ENCODE assay signal across 8 mouse cellular contexts in genomic region chr4:138325466-138326076, GRCm38 (mm10). TPM values are rescaled to one million over a fixed set of nuclear protein-coding genes. Genes with fewer than 3 reads are reported as not detected.
DNase-seq lines count a peak whose midpoint lies in the region; ATAC-seq and TF ChIP-seq lines count a peak whose summit lies in the region.

No protein-coding gene starts in this region.

- H3K4me1 ChIP-seq in ES-E14 (ENCODE audit: control insufficient read depth in 2 of 2, insufficient read depth in 2 of 2, low read length in 2 of 2, poor library complexity in 1 of 2), result peaks cover 2 to 10% of the 10 kb centered on the region in 2 experiments
- H3K4me1 ChIP-seq in forebrain, embryonic 14.5 days (ENCODE audit: control insufficient read depth, insufficient read depth, low read length), result peaks cover 4% of the 10 kb centered on the region; the same call in 1 of the 2 replicates
- H3K4me1 ChIP-seq in neural tube, embryonic 15.5 days, result peaks cover 39% of the 10 kb centered on the region

- H3K4me3 ChIP-seq in ES-E14 (ENCODE audit: insufficient read depth in 1 of 2, low read depth in 1 of 2, low read length in 2 of 2, poor library complexity in 1 of 2, severe bottlenecking in 1 of 2), result peak overlapping the region; percentile 88 to 97
- H3K4me3 ChIP-seq in forebrain, embryonic 14.5 days (ENCODE audit: low read depth, low read length), result peak overlapping the region; percentile 79
- H3K4me3 ChIP-seq in neural tube, embryonic 15.5 days (replicated peaks), result peak overlapping the region; percentile 90

- 0 out of 2 replicates have a peak, but pooled peaks cover 2% of the 10 kb centered on the region for H3K9me3 ChIP-seq in ES-E14 (ENCODE audit: control insufficient read depth, insufficient read depth, low read depth, low read length)
- H3K9me3 ChIP-seq in forebrain, embryonic 14.5 days (replicated peaks; ENCODE audit: control insufficient read depth, low read length), result no peaks in the 10 kb centered on the region
- no peaks in the 10 kb centered on the region for H3K9me3 ChIP-seq in neural tube, embryonic 15.5 days (replicated peaks)

- under 1% methylated on average over 45 of the region's 45 CpGs for WGBS in forebrain, embryonic 14.5 days
- 1% methylated on average over 42 of the region's 45 CpGs for WGBS in neural tube, embryonic 15.5 days

- in situ Hi-C loops in ES-E14 (cut with MboI; ENCODE audit: low sequenced_read_pairs in 2 of 2, unreplicated experiment in 2 of 2), result loop anchor here in 1 of 2 experiments (10.0 kb wide), 1 partner anchor 99 kb away; no protein-coding TSS in a partner anchor

- no peaks in the 10 kb centered on the region; the same call in 1 of the 2 replicates for H3K36me3 ChIP-seq in ES-E14 (ENCODE audit: control insufficient read depth, insufficient read depth, low read length, poor library complexity, severe bottlenecking)
- peaks cover 2% of the 10 kb centered on the region; the same call in 1 of the 2 replicates for H3K36me3 ChIP-seq in forebrain, embryonic 14.5 days (ENCODE audit: control insufficient read depth, insufficient read depth, low read length)
- peaks cover 2% of the 10 kb centered on the region; the same call in 1 of the 2 replicates for H3K36me3 ChIP-seq in neural tube, embryonic 15.5 days

- peak overlapping the region; percentile 85 for H3K9ac ChIP-seq in ES-E14 (ENCODE audit: insufficient read depth, low read depth, low read length, poor library complexity, severe bottlenecking)
- H3K9ac ChIP-seq in forebrain, embryonic 14.5 days (ENCODE audit: low read length), result peak overlapping the region; percentile 88
- H3K9ac ChIP-seq in neural tube, embryonic 15.5 days (replicated peaks), result peak overlapping the region; percentile 65

- peak; percentile 89 for ATAC-seq in forebrain, embryonic 14.5 days
- ATAC-seq in neural tube, embryonic 15.5 days (ENCODE audit: low FRiP score), result peak; percentile 91

- peak overlapping the region; percentile 56 for H3K4me2 ChIP-seq in forebrain, embryonic 14.5 days (ENCODE audit: low read length)
- H3K4me2 ChIP-seq in neural tube, embryonic 15.5 days, result peak overlapping the region; percentile 64

- H3K27ac ChIP-seq in ES-E14 (ENCODE audit: insufficient read depth, low read depth, low read length, poor library complexity, severe bottlenecking), result peak overlapping the region; percentile 66
- H3K27ac ChIP-seq in forebrain, embryonic 14.5 days (ENCODE audit: low read depth, low read length), result peak overlapping the region; percentile 95
- peak overlapping the region; percentile 92 for H3K27ac ChIP-seq in neural tube, embryonic 15.5 days (replicated peaks)

- no peaks in the 10 kb centered on the region for H3K27me3 ChIP-seq in forebrain, embryonic 14.5 days (replicated peaks; ENCODE audit: control insufficient read depth, insufficient read depth, low read length)
- H3K27me3 ChIP-seq in neural tube, embryonic 15.5 days (replicated peaks), result peaks cover 4% of the 10 kb centered on the region; the same call in 1 of the 2 replicates

- intact Hi-C loops in heart, postnatal 14 days (cut with DNase I), result loop anchor here (2.0 kb wide), 1 partner anchor 53 kb away; no protein-coding TSS in a partner anchor

- DNase-seq in ES-E14 (ENCODE audit: low read depth, low spot score), result peak; percentile 93
- DNase-seq in cerebellum, adult 11 months, result peak; percentile 95
- peak; percentile 87 for DNase-seq in forebrain, embryonic 14.5 days (ENCODE audit: low spot score)
- peak; percentile 97 to 98 for DNase-seq in heart, postnatal 14 days
- DNase-seq in layer of hippocampus, adult 18-20 months (ENCODE audit: low spot score in 2 of 2), result peak; percentile 87 to 95
- peak; percentile 99 for DNase-seq in lung, adult 18-20 months
- DNase-seq in testis, postnatal 10 days (ENCODE audit: low spot score), result peak; percentile 99

TF ChIP-seq in ES-E14, 5 proteins besides CTCF, POLR2A, EP300 and RAD21:
- no peak for TF ChIP-seq ZNF384 (IDR thresholded peaks at IDR 0.05; ENCODE audit: low read depth, low read length)
- TF ChIP-seq HCFC1 (IDR thresholded peaks at IDR 0.05; ENCODE audit: borderline replicate concordance, insufficient read depth, low read length), result 0 out of 2 replicates have a peak, but pooled peaks have one; percentile 16

RNA-seq across cellular contexts. Expression of gene Pink1, which starts 0.5 kb away (rescaled TPM):
- 13.4 and 14.2 TPM in 2 replicates for total RNA-seq in ES-E14 (2012; rRNA removed)
- 42.2 and 47.6 TPM in 2 replicates for polyA plus RNA-seq in forebrain, embryonic 14.5 days (2014; fragmentation: Nextera tagmentation; extraction: Ambion mirVana)
- 100 to 1,000 TPM; 367 to 392 TPM for total RNA-seq in heart, postnatal 14 days (2021)
- 100 to 1,000 TPM; 309 to 311 TPM for total RNA-seq in layer of hippocampus, adult 18-20 months (2021)
- polyA plus RNA-seq in neural tube, embryonic 15.5 days (2015; fragmentation: Nextera tagmentation; extraction: Ambion mirVana), result 87.9 and 103 TPM in 2 replicates

RNA-seq across cellular contexts. Expression of gene Ddost, which starts 21.0 kb away (rescaled TPM):
- total RNA-seq in ES-E14 (2012; rRNA removed), result 317 and 466 TPM in 2 replicates
- 182 and 192 TPM in 2 replicates for polyA plus RNA-seq in forebrain, embryonic 14.5 days (2014; fragmentation: Nextera tagmentation; extraction: Ambion mirVana)
- 10 to 100 TPM; 65.7 to 69.2 TPM for total RNA-seq in heart, postnatal 14 days (2021)
- 10 to 100 TPM; 93.0 to 96.1 TPM for total RNA-seq in layer of hippocampus, adult 18-20 months (2021)
- polyA plus RNA-seq in neural tube, embryonic 15.5 days (2015; fragmentation: Nextera tagmentation; extraction: Ambion mirVana), result 217 and 246 TPM in 2 replicates

RNA-seq across cellular contexts. Expression of gene Cda, which starts 42.2 kb away (rescaled TPM):
- 1.9 and 3.1 TPM in 2 replicates for total RNA-seq in ES-E14 (2012; rRNA removed)
- polyA plus RNA-seq in forebrain, embryonic 14.5 days (2014; fragmentation: Nextera tagmentation; extraction: Ambion mirVana), result 2.2 and 2.3 TPM in 2 replicates
- total RNA-seq in heart, postnatal 14 days (2021), result 1 to 10 TPM; 2.1 to 2.2 TPM
- total RNA-seq in layer of hippocampus, adult 18-20 months (2021), result 1 to 10 TPM; 1.7 to 2.4 TPM
- polyA plus RNA-seq in neural tube, embryonic 15.5 days (2015; fragmentation: Nextera tagmentation; extraction: Ambion mirVana), result 10.1 and 11.9 TPM in 2 replicates

Comparison
In these comparisons a context has a peak if more than half of its experiments do, and no peak if none do; other contexts are left out.
1. Peak in every context shown above with its lines: DNase-seq, ATAC-seq, H3K4me3 ChIP-seq and H3K27ac ChIP-seq.
2. RNA of gene Pink1, which starts 0.5 kb away (total RNA-seq): 367 to 392 TPM in heart, postnatal 14 days and 309 to 311 TPM in layer of hippocampus, adult 18-20 months; 13.4 to 14.2 TPM in ES-E14; every median in the first group is over 10 times any median in the second.